ENCODE assay signal across 18 mouse cellular contexts in the genomic region with DNA sequence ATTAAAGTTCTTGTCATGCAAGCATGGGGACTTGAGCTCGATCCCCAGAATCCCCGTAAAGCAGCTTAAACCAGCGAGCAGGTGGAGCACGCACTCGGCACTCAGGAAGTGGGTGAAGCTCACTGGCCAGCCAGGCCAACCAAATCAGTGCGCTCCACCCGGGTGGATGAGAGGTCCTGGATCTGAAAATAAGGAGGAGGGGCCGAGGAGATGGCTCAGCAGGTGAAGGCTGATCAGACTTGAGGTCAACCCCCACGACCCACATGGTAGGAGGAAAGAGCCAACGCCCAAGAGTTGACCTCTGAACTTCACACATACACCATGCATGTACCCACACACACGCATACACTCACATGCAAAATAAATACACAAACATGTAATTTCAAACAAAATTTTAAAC.
"Had no signal": no experiment of that assay in that cellular context is flagged by ENCODE, and none has a peak within 500 bp of the region (broad histone marks: within the 10 kb centered on the region; RNA-seq: fewer than 3 reads in every experiment).

No protein-coding gene starts in this region.

- ATAC-seq: midbrain, embryonic 15.5 days had no signal

- H3K4me3 ChIP-seq: midbrain, embryonic 10.5 days; midbrain, embryonic 12.5 days; midbrain, embryonic 15.5 days; myocyte; neural tube, embryonic 13.5 days; neural tube, embryonic 15.5 days had no signal

- H3K36me3 ChIP-seq: midbrain, embryonic 10.5 days; midbrain, embryonic 12.5 days; midbrain, embryonic 15.5 days; neural tube, embryonic 13.5 days; neural tube, embryonic 15.5 days had no signal

- H3K4me2 ChIP-seq: lung, embryonic 14.5 days; midbrain, embryonic 12.5 days; midbrain, embryonic 15.5 days; neural tube, embryonic 13.5 days; neural tube, embryonic 15.5 days had no signal

- H3K9ac ChIP-seq: lung, embryonic 14.5 days; midbrain, embryonic 12.5 days; midbrain, embryonic 15.5 days; neural tube, embryonic 13.5 days; neural tube, embryonic 15.5 days had no signal

- DNase-seq: lung, adult 18-20 months; lung, embryonic 14.5 days; lung, postnatal 10 days; lung, postnatal 4 days; retina, postnatal 1 day; right cerebral cortex, adult 18-20 months; right cerebral cortex, postnatal 25 days; right cerebral cortex, postnatal 4 days; spleen, adult 18-20 months; thymus, adult 18-20 months; thymus, postnatal 14 days; thymus, postnatal 36 days had no signal

- H3K27ac ChIP-seq: midbrain, embryonic 10.5 days; midbrain, embryonic 12.5 days; midbrain, embryonic 15.5 days; neural tube, embryonic 13.5 days; neural tube, embryonic 15.5 days had no signal

- H3K27me3 ChIP-seq: neural tube, embryonic 15.5 days had no signal

- H3K9me3 ChIP-seq: midbrain, embryonic 10.5 days; midbrain, embryonic 12.5 days; midbrain, embryonic 15.5 days; neural tube, embryonic 13.5 days; neural tube, embryonic 15.5 days had no signal
